Mouse (Mus musculus) right cerebral cortex, postnatal 4 days (tissue): ENCODE data around the gene Gm47841.

Experiments
- DNase-seq: peaks from one replicate; pipeline ENCODE4 v3.0.0-alpha.2; 2022

Gene Gm47841

DNA sequence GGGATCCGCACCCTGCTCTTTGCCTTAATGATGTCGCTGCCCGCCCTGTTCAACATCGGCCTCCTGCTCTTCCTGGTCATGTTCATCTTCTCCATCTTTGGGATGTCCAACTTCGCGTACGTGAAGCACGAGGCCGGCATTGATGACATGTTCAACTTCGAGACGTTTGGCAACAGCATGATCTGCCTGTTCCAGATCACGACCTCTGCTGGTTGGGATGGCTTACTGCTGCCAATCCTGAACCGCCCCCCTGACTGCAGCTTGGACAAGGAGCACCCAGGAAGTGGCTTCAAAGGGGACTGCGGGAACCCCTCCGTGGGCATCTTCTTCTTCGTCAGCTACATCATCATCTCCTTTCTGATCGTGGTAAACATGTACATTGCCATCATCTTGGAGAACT lies 7.5 kb downstream of the Gm47841 start:
- no peak for DNase-seq

DNA sequence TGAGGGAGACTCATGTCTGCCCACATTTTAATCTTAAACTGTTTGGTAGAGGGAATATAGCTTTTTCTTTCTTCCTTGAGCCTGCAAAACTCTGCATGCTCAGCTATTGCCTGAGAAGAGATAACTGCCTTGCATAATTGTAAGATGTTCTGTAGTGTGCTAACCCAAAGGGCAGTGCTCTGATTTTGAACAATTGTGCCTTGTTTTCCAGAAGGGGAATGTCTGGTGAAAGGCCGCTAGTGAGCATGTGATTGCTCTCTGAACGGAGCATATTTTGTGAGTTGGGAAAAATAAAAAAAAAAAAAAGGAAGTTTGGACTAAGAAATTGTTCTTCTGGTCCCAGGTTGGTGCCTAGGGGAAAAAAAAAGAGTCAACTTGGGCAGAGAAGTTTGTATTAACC lies 18.2 kb downstream of the Gm47841 start:
- DNase-seq: no peak

DNA sequence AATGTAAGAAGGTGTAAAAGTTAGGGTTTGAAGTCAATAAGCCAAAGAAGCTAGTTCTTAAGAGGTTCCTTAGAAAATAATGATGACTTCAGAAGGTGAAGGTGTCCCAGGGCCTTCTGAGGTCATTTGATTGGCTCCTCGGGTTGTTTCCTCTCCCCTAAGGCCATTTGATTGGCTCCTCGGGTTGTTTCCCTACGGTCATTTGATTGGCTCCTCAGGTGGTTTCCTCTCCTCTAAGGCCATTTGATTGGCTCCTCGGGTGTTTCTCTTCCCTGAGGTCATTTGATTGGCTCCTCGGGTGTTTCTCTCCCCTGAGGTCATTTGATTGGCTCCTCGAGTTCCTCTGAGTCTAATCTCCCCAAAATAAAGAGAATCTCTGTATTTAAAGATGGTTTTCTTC lies 35.8 kb downstream of the Gm47841 start:
- no peak for DNase-seq

GRCm38 (mm10) chr15:101008386-101009010 lies 38.7 kb downstream of the Gm47841 start:
- DNase-seq: peak; percentile 46

DNA sequence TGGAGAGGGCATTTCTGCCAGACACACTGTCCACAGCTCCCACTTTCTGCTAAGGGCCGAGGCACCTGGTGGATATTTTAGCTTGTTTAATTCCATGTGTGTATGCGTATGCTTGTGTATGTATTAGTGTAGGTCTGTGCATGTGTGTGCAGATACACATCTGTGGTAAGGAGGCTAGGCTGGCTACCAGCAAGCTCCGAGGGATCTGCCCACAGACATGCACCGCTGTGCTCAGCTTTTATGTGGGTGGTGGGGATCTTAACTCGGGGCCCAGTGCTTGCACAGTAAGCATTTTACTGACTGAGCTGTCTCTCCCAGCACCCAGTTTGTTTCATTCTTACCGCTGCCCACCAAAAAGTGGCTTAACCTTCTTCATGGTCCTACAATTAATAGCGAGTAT lies 40.0 kb downstream of the Gm47841 start:
- no peak for DNase-seq

DNA sequence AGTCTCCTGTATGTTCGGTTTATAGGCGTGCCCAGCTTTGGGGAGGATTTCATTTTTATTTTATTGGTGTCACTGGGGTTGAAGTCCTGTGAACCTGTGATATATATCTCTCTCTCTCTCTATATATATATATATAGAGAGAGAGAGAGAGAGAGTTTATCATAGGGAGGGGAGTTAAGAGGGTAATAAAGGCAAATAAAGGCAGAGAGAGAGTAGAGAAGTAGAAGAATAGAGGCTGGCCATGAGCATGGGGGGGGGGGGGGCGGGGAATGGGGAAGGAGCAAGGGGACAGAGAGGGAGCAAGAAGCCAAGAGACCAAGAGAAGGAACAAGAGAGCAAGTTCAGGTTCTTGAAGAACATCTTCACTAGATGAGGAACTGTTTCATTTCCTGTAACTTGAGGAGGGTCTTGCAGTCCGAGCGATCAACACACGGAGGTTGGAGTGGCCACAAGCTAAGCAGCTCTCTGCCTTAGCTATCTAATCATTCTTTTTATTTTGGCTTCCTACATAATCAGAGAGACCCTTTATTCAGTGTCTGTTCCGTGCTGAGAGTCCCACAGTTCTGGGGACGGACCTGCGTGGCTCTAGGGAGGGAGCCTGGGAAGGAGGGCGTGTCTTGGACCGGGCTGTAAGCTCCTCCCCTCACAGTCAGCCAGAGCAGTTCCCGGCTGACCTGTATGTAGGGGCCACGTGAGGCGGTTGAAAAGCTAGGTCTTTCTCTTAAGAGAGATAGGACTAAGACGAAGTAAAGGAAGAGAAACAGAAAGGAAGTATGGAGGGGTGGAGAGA lies 40.8 kb downstream of the Gm47841 start:
- DNase-seq: no peak

- no peak for DNase-seq
These were observed 41.5 kb downstream of the Gm47841 start for GRCm38 (mm10) chr15:101005717-101006116.

DNA sequence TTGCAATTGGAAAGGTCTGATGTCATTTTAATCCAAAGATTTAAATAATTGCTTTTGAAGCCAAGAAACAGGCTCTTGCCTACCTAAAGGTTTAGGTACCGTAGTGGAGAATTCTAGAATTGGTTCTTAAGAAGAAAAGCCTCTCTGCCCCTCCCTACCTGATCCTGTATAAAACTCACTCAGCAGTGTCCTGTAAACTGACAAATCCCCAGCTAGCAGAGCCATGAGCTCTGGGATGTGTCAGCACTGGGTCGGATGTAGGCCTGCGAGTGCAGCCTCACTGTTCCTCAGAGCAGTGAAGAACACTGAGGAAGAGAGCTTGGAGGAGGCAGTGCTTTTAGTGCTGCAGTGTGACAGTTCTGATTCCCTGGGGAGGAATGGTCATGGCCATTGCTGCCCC lies 42.7 kb downstream of the Gm47841 start:
- no peak for DNase-seq

DNA sequence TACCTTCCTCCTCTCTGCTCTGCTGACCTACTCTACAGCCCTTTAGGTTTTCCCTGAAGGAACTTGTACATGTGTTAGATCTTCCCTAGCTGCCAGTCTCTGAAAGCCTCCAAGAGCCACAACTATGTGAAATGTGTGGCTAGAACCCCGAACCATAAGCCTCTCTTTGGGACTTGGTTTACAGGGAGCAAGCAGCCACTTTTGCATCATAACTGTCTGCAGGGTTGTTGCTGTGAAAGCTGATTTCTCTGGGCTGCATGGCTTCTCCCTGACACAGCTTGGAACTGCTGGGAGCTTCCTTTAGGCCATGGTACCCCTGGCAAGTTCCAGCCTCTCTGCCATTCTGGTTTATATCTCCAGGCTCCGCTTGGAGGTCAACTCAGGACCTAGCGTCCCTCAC lies 44.7 kb downstream of the Gm47841 start:
- DNase-seq: no peak

DNA sequence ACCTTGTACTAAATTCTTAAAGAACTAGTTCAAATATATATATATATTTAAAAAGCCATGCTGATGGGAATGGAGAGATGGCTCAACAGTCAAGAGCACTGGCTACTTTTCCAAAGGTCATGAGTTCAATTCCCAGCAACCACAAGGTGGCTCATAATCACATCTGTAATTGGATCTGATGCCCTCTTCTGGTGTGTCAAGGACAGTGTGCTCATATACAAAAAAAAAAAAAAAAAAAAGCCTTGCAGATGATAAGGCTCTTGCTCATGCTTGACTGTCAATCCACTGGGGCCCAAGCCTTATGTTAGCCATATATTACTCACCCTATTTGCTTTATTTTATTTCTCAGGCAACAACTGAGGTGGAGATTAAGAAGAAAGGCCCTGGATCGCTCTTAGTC lies 45.5 kb downstream of the Gm47841 start:
- DNase-seq: no peak

GRCm38 (mm10) chr15:100997090-100997489 lies 50.1 kb downstream of the Gm47841 start:
- peak; percentile 55 for DNase-seq
